Mouse (Mus musculus): ENCODE results near the gene Cdc16.

The Cdc16 gene

GRCm38 (mm10) chr8:13828598-13829172 is 71.2 kb downstream of the Cdc16 start:
- no peak for DNase-seq (ENCODE audit: low spot score)
